8 mouse cellular contexts compared by ENCODE assay signal in genomic region chr5:30214889-30215288, GRCm38 (mm10). TPM values are rescaled to one million over a fixed set of nuclear protein-coding genes. Genes with fewer than 3 reads are reported as not detected.
A peak's percentile ranks its signal among the peaks of the same experiment; 100 is the strongest.
DNase-seq lines count a peak whose midpoint lies in the region; ATAC-seq and TF ChIP-seq lines count a peak whose summit lies in the region.

No protein-coding gene starts in this region.

- H3K4me1 ChIP-seq in heart, postnatal 0 days (ENCODE audit: control insufficient read depth, insufficient read depth): no peaks in the 10 kb centered on the region
- no peaks in the 10 kb centered on the region for H3K4me1 ChIP-seq in lung, embryonic 16.5 days (replicated peaks; ENCODE audit: control insufficient read depth, insufficient read depth, low read length)

- intact Hi-C loops in heart, postnatal 25 days (cut with DNase I): loop anchor here (5.0 kb wide), 1 partner anchor 267 kb away; no protein-coding TSS in a partner anchor

- TF ChIP-seq EP300 in heart, postnatal 0 days (IDR thresholded peaks at IDR 0.05; ENCODE audit: low read depth): no peak

- CTCF ChIA-PET in Patski (lab: Charles Lee): interaction anchor here (1.0 to 4.3 kb wide), 7 partner anchors 9 to 263 kb away, joined by 3 to 66 read pairs (median 5); partner anchors contain the start of gene Adgrf3

- no peak overlapping the region for H3K4me3 ChIP-seq in heart, postnatal 0 days (ENCODE audit: low read depth, low read length)
- no peak overlapping the region for H3K4me3 ChIP-seq in lung, embryonic 16.5 days (ENCODE audit: low read length)

- peak; percentile 76 for TF ChIP-seq CTCF in heart, postnatal 0 days (IDR thresholded peaks at IDR 0.05; ENCODE audit: low read depth)
- peak; percentile 81 for TF ChIP-seq CTCF in Patski (IDR thresholded peaks at IDR 0.05)

- no peak overlapping the region for H3K27ac ChIP-seq in heart, postnatal 0 days (ENCODE audit: low read depth)
- no peak overlapping the region for H3K27ac ChIP-seq in lung, embryonic 16.5 days (ENCODE audit: low read length)

- H3K9ac ChIP-seq in heart, postnatal 0 days (replicated peaks; ENCODE audit: low read depth, low read length): no peak overlapping the region
- no peak overlapping the region for H3K9ac ChIP-seq in lung, embryonic 16.5 days (ENCODE audit: low read length)

- in situ Hi-C loops in Patski (cut with MboI; ENCODE audit: low pct_unique_long_range_greater_than_20kb): loop anchor here (5.0 kb wide), 1 partner anchor 262 kb away; no protein-coding TSS in a partner anchor

- DNase-seq in heart, postnatal 0 days (ENCODE audit: low spot score): peak; percentile 48
- no peak for DNase-seq in heart, postnatal 25 days (ENCODE audit: low spot score)
- peak; percentile 79 for DNase-seq in 3T3-L1 (ENCODE audit: low read depth, low spot score)
- no peak for DNase-seq in Patski (ENCODE audit: low read depth, low spot score)
- peak; percentile 34 to 66 for DNase-seq in cerebellum, postnatal 4 days (ENCODE audit: low spot score in 2 of 2)
- peak; percentile 80 for DNase-seq in kidney, postnatal 10 days
- DNase-seq in thymus, postnatal 0 days (ENCODE audit: low spot score): peak; percentile 64

- ATAC-seq in heart, postnatal 0 days (ENCODE audit: insufficient read depth, low read depth): no peak
- ATAC-seq in Patski: no peak
- peak; percentile 20; the same call in 1 of the 2 replicates for ATAC-seq in lung, embryonic 16.5 days (ENCODE audit: low read depth)

- no peaks in the 10 kb centered on the region for H3K36me3 ChIP-seq in heart, postnatal 0 days (replicated peaks; ENCODE audit: control insufficient read depth, insufficient read depth, low read length)
- no peaks in the 10 kb centered on the region for H3K36me3 ChIP-seq in lung, embryonic 16.5 days (ENCODE audit: control insufficient read depth, insufficient read depth, low read length)

- H3K27me3 ChIP-seq in heart, postnatal 0 days (ENCODE audit: control insufficient read depth, insufficient read depth, low read length): no peaks in the 10 kb centered on the region
- no peaks in the 10 kb centered on the region for H3K27me3 ChIP-seq in Patski
- H3K27me3 ChIP-seq in lung, embryonic 16.5 days (ENCODE audit: control insufficient read depth, insufficient read depth, low read depth, low read length): no peaks in the 10 kb centered on the region

- 7% methylated on average over 4 of the region's 4 CpGs for whole genome bisulfite sequencing in heart, postnatal 0 days
- 6% methylated on average over 4 of the region's 4 CpGs for WGBS in lung, embryonic 16.5 days

- H3K4me2 ChIP-seq in heart, postnatal 0 days (ENCODE audit: low read depth, low read length): no peak overlapping the region
- H3K4me2 ChIP-seq in lung, embryonic 16.5 days (ENCODE audit: low read depth, low read length): no peak overlapping the region

- no peaks in the 10 kb centered on the region for H3K9me3 ChIP-seq in heart, postnatal 0 days (replicated peaks; ENCODE audit: control insufficient read depth, low read length)
- no peaks in the 10 kb centered on the region for H3K9me3 ChIP-seq in lung, embryonic 16.5 days (ENCODE audit: control insufficient read depth, low read length)

- POLR2A ChIA-PET in Patski (lab: Charles Lee): no interaction called here

RNA-seq across cellular contexts. Expression of gene Adgrf3, which starts 9.4 kb away (rescaled TPM):
- 0.08 and 0.43 TPM in 2 replicates for total RNA-seq in heart, postnatal 0 days (2014; rRNA removed; ENCODE audit: low replicate concordance)
- 0.23 and 0.60 TPM in 2 replicates for polyA plus RNA-seq in heart, postnatal 0 days (2015; fragmentation: Nextera tagmentation; extraction: Ambion mirVana)
- under 1 TPM; 0.08 to 0.11 TPM for total RNA-seq in heart, postnatal 25 days (2021)
- polyA plus RNA-seq in Patski (2021): 0.01 TPM
- polyA plus RNA-seq in lung, embryonic 16.5 days (2015; fragmentation: Nextera tagmentation; extraction: Ambion mirVana): 0.11 and 0.25 TPM in 2 replicates
- 0.10 and 0.29 TPM in 2 replicates for polyA plus RNA-seq in thymus, postnatal 0 days (2015; fragmentation: Nextera tagmentation; extraction: Ambion mirVana)

RNA-seq across cellular contexts. Expression of gene Selenoi, which starts 17.5 kb away (rescaled TPM):
- total RNA-seq in heart, postnatal 0 days (2014; rRNA removed; ENCODE audit: low replicate concordance): 49.1 and 76.1 TPM in 2 replicates
- polyA plus RNA-seq in heart, postnatal 0 days (2015; fragmentation: Nextera tagmentation; extraction: Ambion mirVana): 7.3 and 9.4 TPM in 2 replicates
- 10 to 100 TPM; 14.1 to 16.2 TPM for total RNA-seq in heart, postnatal 25 days (2021)
- 32.8 TPM for polyA plus RNA-seq in Patski (2021)
- 15.1 and 19.4 TPM in 2 replicates for polyA plus RNA-seq in lung, embryonic 16.5 days (2015; fragmentation: Nextera tagmentation; extraction: Ambion mirVana)
- 12.7 and 13.3 TPM in 2 replicates for polyA plus RNA-seq in thymus, postnatal 0 days (2015; fragmentation: Nextera tagmentation; extraction: Ambion mirVana)

RNA-seq across cellular contexts. Expression of gene Hadhb, which starts 59.8 kb away (rescaled TPM):
- total RNA-seq in heart, postnatal 0 days (2014; rRNA removed; ENCODE audit: low replicate concordance): 669 and 1,098 TPM in 2 replicates
- 1,207 and 1,270 TPM in 2 replicates for polyA plus RNA-seq in heart, postnatal 0 days (2015; fragmentation: Nextera tagmentation; extraction: Ambion mirVana)
- 1,000 to 10,000 TPM; 1,651 to 1,795 TPM for total RNA-seq in heart, postnatal 25 days (2021)
- 273 TPM for polyA plus RNA-seq in Patski (2021)
- 128 and 133 TPM in 2 replicates for polyA plus RNA-seq in lung, embryonic 16.5 days (2015; fragmentation: Nextera tagmentation; extraction: Ambion mirVana)
- polyA plus RNA-seq in thymus, postnatal 0 days (2015; fragmentation: Nextera tagmentation; extraction: Ambion mirVana): 182 and 193 TPM in 2 replicates

RNA-seq across cellular contexts. Expression of gene Hadha, which starts 59.9 kb away (rescaled TPM):
- total RNA-seq in heart, postnatal 0 days (2014; rRNA removed; ENCODE audit: low replicate concordance): 368 and 497 TPM in 2 replicates
- 722 and 748 TPM in 2 replicates for polyA plus RNA-seq in heart, postnatal 0 days (2015; fragmentation: Nextera tagmentation; extraction: Ambion mirVana)
- total RNA-seq in heart, postnatal 25 days (2021): 1,000 to 10,000 TPM; 1,064 to 1,096 TPM
- polyA plus RNA-seq in Patski (2021): 270 TPM
- polyA plus RNA-seq in lung, embryonic 16.5 days (2015; fragmentation: Nextera tagmentation; extraction: Ambion mirVana): 142 and 163 TPM in 2 replicates
- 111 and 124 TPM in 2 replicates for polyA plus RNA-seq in thymus, postnatal 0 days (2015; fragmentation: Nextera tagmentation; extraction: Ambion mirVana)

Comparison
In these comparisons a context has a peak if more than half of its experiments do, and no peak if none do; other contexts are left out.
1. DNase-seq: peak in heart, postnatal 0 days (single experiment), 3T3-L1 (single experiment), cerebellum, postnatal 4 days (2 of 2), kidney, postnatal 10 days (single experiment) and thymus, postnatal 0 days (single experiment); none in heart, postnatal 25 days (single experiment) and Patski (single experiment).